Mouse (Mus musculus) mature B cell (primary cell): Measurements from ENCODE around the gene Tfeb.

Experiments used
- in situ Hi-C: fragments of 300-500 bp; cut with MboI; formaldehyde crosslinking; loops from 2 replicates; pipeline ENCODE4 v1.14.3; 2019

The Tfeb gene

GRCm38 (mm10) chr17:47736856-47737255 is at the start of gene Tfeb:
TSS of gene Tfeb (plus strand) at chr17:47737030.
- in situ Hi-C loops: no loop called here

GRCm38 (mm10) chr17:47687409-47688343 is 49.2 kb upstream of the Tfeb start:
- in situ Hi-C loops: loop anchor here (5.0 kb wide), 1 partner anchor 75 kb away; the partner anchor contains the start of genes Bysl, Gm20517 and Med20

- in situ Hi-C loops: loop anchor here (5.0 kb wide), 1 partner anchor 76 kb away; the partner anchor contains the start of genes Bysl, Gm20517 and Med20
These were observed 48.6 kb upstream of the Tfeb start, which contains the start of gene Tomm6 for GRCm38 (mm10) chr17:47688344-47688607. TSS of gene Tomm6 (minus strand) at chr17:47688386.

- in situ Hi-C loops: loop anchor here (5.0 kb wide), 1 partner anchor 77 kb away; the partner anchor contains the start of genes Bysl, Gm20517 and Med20
These were observed 47.9 kb upstream of the Tfeb start, which contains the start of gene Frs3 for GRCm38 (mm10) chr17:47688608-47689575. TSS of gene Frs3 (plus strand) at chr17:47689030.

- in situ Hi-C loops: loop anchor here (5.0 kb wide), 1 partner anchor 78 kb away; the partner anchor contains the start of genes Bysl, Gm20517 and Med20
These were observed 46.9 kb upstream of the Tfeb start for GRCm38 (mm10) chr17:47689894-47690293.

GRCm38 (mm10) chr17:47691650-47692049 is 45.2 kb upstream of the Tfeb start:
- in situ Hi-C loops: no loop called here

- in situ Hi-C loops: no loop called here
These were observed 43.0 kb upstream of the Tfeb start for GRCm38 (mm10) chr17:47693671-47694441.

GRCm38 (mm10) chr17:47694442-47694502 is 42.6 kb upstream of the Tfeb start, which contains the start of gene Gm21981:
TSS of gene Gm21981 (minus strand) at chr17:47694455.
- in situ Hi-C loops: no loop called here

GRCm38 (mm10) chr17:47694503-47695336 is 42.1 kb upstream of the Tfeb start, which contains the start of gene Prickle4:
TSS of gene Prickle4 (minus strand) at chr17:47694736.
- in situ Hi-C loops: no loop called here

- in situ Hi-C loops: no loop called here
These were observed 41.5 kb upstream of the Tfeb start for GRCm38 (mm10) chr17:47695337-47695710.

- in situ Hi-C loops: no loop called here
These were observed 38.7 kb upstream of the Tfeb start for GRCm38 (mm10) chr17:47698156-47698555.

GRCm38 (mm10) chr17:47699055-47699454 is 37.8 kb upstream of the Tfeb start:
- in situ Hi-C loops: no loop called here

- in situ Hi-C loops: no loop called here
These were observed 35.0 kb upstream of the Tfeb start for GRCm38 (mm10) chr17:47701793-47702192.

- in situ Hi-C loops: no loop called here
These were observed 34.1 kb upstream of the Tfeb start for GRCm38 (mm10) chr17:47702548-47703345.

- in situ Hi-C loops: no loop called here
These were observed 33.3 kb upstream of the Tfeb start for GRCm38 (mm10) chr17:47703556-47703955.

GRCm38 (mm10) chr17:47704692-47705091 is 32.1 kb upstream of the Tfeb start:
- in situ Hi-C loops: no loop called here

- in situ Hi-C loops: no loop called here
These were observed 30.6 kb upstream of the Tfeb start for GRCm38 (mm10) chr17:47706196-47706595.

GRCm38 (mm10) chr17:47707961-47708360 is 28.9 kb upstream of the Tfeb start:
- in situ Hi-C loops: no loop called here

- in situ Hi-C loops: no loop called here
These were observed 27.9 kb upstream of the Tfeb start for GRCm38 (mm10) chr17:47708972-47709371.

GRCm38 (mm10) chr17:47710036-47710435 is 26.8 kb upstream of the Tfeb start:
- in situ Hi-C loops: no loop called here
